Mouse (Mus musculus) intestine, embryonic 16.5 days (tissue): ENCODE data around the gene Zfp948. TPM values are rescaled to one million over a fixed set of nuclear protein-coding genes. Genes with fewer than 3 reads are reported as not detected.

Source experiments
- ATAC-seq: fragments of 200-750 bp; cut with Nextera tagmentation; 2 replicates; pipeline ENCODE4 v1.8.0; 2017; ENCODE audit warnings: moderate TSS enrichment, moderate library complexity
- H3K27ac ChIP-seq: fragments of 300-500 bp; sonication (generic); 2 replicates; pipeline ENCODE4 v1.5.1; 2014; ENCODE audit warnings: mild to moderate bottlenecking, low read length
- H3K27me3 ChIP-seq: fragments of 300-500 bp; sonication (generic); replicated peaks from 2 replicates; pipeline ENCODE4 v1.6.1; 2014; ENCODE audit warnings: low read length, control low read depth, mixed read lengths; ENCODE audit not compliant: control insufficient read depth, insufficient read depth
- H3K36me3 ChIP-seq: fragments of 300-500 bp; sonication (generic); 2 replicates; pipeline ENCODE4 v1.6.1; 2014; ENCODE audit warnings: low read length, control low read depth; ENCODE audit not compliant: control insufficient read depth, insufficient read depth
- H3K4me1 ChIP-seq: fragments of 300-500 bp; sonication (generic); 2 replicates; pipeline ENCODE4 v1.6.1; 2014; ENCODE audit warnings: low read length, control low read depth, mixed read lengths; ENCODE audit not compliant: control insufficient read depth, insufficient read depth
- H3K4me2 ChIP-seq: fragments of 300-500 bp; sonication (generic); 2 replicates; pipeline ENCODE4 v1.6.1; 2014; ENCODE audit warnings: low read depth, low read length, control low read depth
- H3K4me3 ChIP-seq: fragments of 300-500 bp; sonication (generic); 2 replicates; pipeline ENCODE4 v1.5.1; 2014; ENCODE audit warnings: mild to moderate bottlenecking, low read length
- H3K9ac ChIP-seq: fragments of 300-500 bp; sonication (generic); 2 replicates; pipeline ENCODE4 v1.6.1; 2014; ENCODE audit warnings: low read depth, low read length
- H3K9me3 ChIP-seq: fragments of 300-500 bp; sonication (generic); 2 replicates; pipeline ENCODE4 v1.6.1; 2016; ENCODE audit warnings: low read length, control low read depth; ENCODE audit not compliant: control insufficient read depth
- WGBS: fragments of 180-500 bp; shearing (Covaris S2); extraction: QIAGEN DNeasy Blood & Tissue Kit; methylation state at CpG from one replicate; pipeline ENCODE4 v1.1.7; 2014; 5-methylcytosine and 5-hydroxymethylcytosine counted together
- polyA plus RNA-seq: library from polyadenylated mRNA; unstranded; fragments of >200 nt; fragmentation: Nextera tagmentation; extraction: Ambion mirVana; gene quantifications from 2 replicates; pipeline ENCODE4 v1.2.1, GENCODE M21; 2015

Gene Zfp948
- polyA plus RNA-seq, 1 experiment from 2014 or later: 18.2 TPM

DNA sequence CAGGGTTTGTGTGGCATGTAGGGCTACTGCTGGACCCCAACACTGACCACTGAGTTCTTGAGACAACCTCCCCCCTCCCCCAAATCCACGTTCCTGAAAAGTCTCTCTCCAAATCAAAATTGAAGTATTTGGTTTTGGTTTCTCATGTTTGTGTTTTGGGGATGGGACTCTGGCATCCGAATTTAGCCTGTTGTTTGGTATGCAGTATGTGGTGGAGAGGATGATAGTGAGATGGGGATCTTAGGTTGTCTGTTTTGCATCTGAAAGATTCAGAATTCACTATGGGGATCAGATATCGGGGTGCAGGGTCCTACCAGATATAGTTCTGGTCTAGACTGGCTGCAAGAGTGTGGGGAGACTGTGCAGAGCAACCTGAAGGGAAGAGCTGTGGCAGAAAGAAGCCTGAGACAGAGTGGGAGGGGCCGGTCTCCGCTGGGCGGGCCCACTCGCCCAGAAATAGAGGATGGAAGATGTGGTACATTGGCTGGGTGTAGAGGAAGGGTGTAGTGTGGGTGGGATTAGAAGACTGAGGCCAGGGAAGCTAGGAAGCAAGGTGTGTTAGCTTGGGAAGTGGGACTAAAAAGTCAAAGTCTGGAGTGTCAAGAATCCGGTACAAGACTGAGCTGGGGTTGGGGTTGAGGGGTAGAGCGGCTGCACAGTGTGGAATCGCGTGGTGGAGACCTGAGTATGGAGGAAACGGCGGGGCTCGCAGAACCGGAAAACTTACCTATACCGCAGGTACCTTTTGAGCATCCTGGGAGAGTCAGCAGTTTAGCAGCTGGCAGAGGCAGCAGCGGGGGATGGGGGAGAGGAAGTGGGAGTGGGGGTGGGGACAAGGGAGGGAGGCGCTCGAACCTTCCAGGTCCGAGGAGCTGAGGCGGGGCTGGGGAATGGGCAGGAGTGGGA, 31.5 kb upstream of the Zfp948 start, which contains the start of gene Zfp52:
TSS of gene Zfp52 (plus strand) at position 444 of the 906 bp plus-strand sequence.
- Histone ChIP-seq H3K9ac (peak within 1 kb of the TSS; percentile 73), H3K9me3 (no peaks in the 10 kb centered on the region), H3K4me3 (peak within 1 kb of the TSS; percentile 60), H3K4me1 (peaks cover 20% of the 10 kb centered on the region), H3K27me3 (no peaks in the 10 kb centered on the region), H3K27ac (peak within 1 kb of the TSS; percentile 66), H3K4me2 (peak within 1 kb of the TSS; percentile 80), H3K36me3 (no peaks in the 10 kb centered on the region)
- WGBS: 3% methylated on average over 21 of the region's 21 CpGs
- ATAC-seq: peak; percentile 75

DNA sequence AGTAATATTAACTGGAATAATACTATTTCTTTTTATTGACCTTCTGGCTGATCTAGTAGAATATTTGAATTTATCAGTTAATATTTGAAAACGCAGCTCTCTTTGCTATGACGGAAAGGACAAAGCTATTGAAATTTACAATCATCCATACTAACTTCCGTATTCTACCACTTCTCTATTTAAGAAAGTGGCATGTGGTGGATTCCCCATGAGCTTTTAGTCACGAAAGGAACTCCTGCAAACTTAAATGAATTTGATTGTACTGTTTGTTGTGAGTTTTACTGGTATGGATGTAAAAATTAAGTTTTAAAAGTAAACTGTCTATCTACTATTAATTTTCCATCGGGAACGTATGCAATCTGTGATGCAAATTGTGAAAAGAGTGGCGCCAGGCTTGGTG, 30.7 kb upstream of the Zfp948 start:
- Histone ChIP-seq H3K27me3 (no peaks in the 10 kb centered on the region), H3K9me3 (no peaks in the 10 kb centered on the region), H3K4me1 (peaks cover 18% of the 10 kb centered on the region), H3K4me2 (peak overlapping the region; percentile 80), H3K27ac (no peak overlapping the region), H3K4me3 (peak overlapping the region; percentile 60), H3K36me3 (no peaks in the 10 kb centered on the region), H3K9ac (peak overlapping the region; percentile 73)
- no peak for ATAC-seq
- 33% methylated on average over 7 of the region's 7 CpGs for WGBS

DNA sequence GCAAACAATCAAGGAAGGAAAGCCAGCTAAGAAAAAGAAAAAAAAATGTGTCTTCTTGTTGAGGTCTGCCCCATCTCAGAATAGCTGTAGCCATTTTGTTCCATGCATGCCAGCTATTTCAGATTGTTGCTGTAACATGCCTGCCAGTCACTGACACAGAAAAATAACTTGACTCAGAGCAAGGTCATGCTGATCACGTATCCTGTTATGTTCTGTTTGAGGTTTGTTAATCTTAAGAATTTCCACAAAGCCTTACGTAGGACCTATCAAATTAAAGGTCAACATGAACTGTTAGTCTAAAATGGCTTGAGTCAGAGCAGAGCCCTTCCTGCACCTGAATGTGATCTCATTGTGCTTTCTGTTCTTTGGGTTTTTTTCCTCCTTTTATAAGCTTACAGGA, 30.1 kb upstream of the Zfp948 start:
- H3K9me3 ChIP-seq: no peaks in the 10 kb centered on the region

DNA sequence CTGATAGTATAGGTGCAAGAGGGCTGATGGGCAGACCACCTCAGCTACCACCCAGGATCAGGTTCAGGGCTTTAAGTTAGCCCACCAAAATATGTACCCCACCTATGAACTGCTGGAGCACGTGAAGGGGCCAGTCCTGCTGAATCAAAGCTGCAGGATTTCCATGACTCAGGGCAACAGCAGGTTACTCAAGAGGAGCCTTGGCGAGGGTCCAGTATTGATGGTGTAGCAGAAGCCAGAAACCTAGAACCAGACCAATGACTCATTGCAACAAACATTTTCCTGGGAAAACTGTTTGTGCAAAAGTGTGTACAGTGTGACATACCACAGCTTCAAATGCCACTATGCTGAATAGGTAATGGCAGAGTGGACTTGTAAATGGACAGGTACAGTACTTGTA, 9.0 kb upstream of the Zfp948 start:
- Histone ChIP-seq H3K27me3 (no peaks in the 10 kb centered on the region), H3K4me3 (no peak overlapping the region), H3K9me3 (no peaks in the 10 kb centered on the region), H3K36me3 (no peaks in the 10 kb centered on the region; the same call in 1 of the 2 replicates), H3K4me2 (no peak overlapping the region), H3K27ac (no peak overlapping the region), H3K9ac (no peak overlapping the region), H3K4me1 (no peaks in the 10 kb centered on the region)
- no peak for ATAC-seq
- whole genome bisulfite sequencing: 89% methylated on average over 2 of the region's 2 CpGs

More for the DNA sequence above, 30.1 kb upstream of the Zfp948 start:
- H3K27ac ChIP-seq: no peak overlapping the region
- H3K36me3 ChIP-seq: no peaks in the 10 kb centered on the region
- 71% methylated on average over 2 of the region's 2 CpGs for WGBS
- H3K4me2 ChIP-seq: no peak overlapping the region
- no peak for ATAC-seq
- H3K9ac ChIP-seq: no peak overlapping the region
- H3K27me3 ChIP-seq: no peaks in the 10 kb centered on the region
- H3K4me1 ChIP-seq: peaks cover 14% of the 10 kb centered on the region
- H3K4me3 ChIP-seq: no peak overlapping the region

DNA sequence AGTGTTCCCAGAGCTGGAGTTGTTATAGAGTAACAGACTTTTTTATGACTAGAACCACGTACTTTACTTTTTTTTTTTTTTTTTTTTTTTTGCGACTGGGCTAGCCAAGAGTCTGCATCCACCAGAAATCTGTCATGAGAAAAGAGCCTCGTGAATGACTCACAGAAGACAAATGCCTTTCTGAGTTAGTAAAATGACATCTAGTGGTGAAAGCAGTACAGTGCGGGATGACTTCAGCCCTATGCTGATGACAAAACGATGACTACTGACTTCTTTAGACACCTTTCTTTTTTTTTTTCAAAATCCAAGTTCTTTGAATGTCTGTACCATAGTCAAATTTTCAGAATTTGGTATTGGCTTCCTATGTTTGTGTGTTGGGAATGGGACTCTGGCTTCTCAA, 588 bp upstream of the Zfp948 start:
- Histone ChIP-seq H3K9ac (peak overlapping the region; percentile 79), H3K4me3 (peak overlapping the region; percentile 72), H3K27ac (peak overlapping the region; percentile 97), H3K36me3 (no peaks in the 10 kb centered on the region), H3K27me3 (no peaks in the 10 kb centered on the region), H3K4me1 (peaks cover 6% of the 10 kb centered on the region; the same call in 1 of the 2 replicates), H3K9me3 (no peaks in the 10 kb centered on the region), H3K4me2 (peak overlapping the region; percentile 79)
- peak; percentile 72 for ATAC-seq
- 5% methylated on average over 5 of the region's 5 CpGs for WGBS

DNA sequence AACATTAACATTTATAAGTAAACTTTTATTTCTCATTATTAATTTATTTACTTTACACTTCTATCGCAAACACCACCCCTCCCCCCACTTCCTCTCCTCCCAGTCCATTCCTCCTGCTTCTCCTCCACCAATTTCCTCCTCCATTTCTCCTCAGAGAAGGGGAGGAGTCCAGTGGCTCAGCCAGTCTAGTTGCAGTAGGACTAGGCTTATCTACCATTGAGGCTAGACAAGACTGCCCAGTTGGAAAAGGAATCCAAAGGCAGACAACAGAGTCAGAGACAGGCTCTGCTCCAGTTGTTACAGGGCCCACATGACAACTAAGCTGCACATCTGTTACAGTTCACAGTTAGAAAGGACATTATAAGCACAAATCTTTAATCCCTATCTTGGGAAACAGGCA, 888 bp downstream of the Zfp948 start:
- peak overlapping the region; percentile 29 for H3K4me3 ChIP-seq
- peak; percentile 29; the same call in 1 of the 2 replicates for ATAC-seq
- H3K4me1 ChIP-seq: peaks cover 6% of the 10 kb centered on the region; the same call in 1 of the 2 replicates
- H3K4me2 ChIP-seq: peak overlapping the region; percentile 43
- H3K9ac ChIP-seq: no peak overlapping the region
- no peaks in the 10 kb centered on the region for H3K9me3 ChIP-seq
- H3K27me3 ChIP-seq: no peaks in the 10 kb centered on the region
- 28% methylated on average over 1 of the region's 1 CpGs for WGBS
- no peak overlapping the region for H3K27ac ChIP-seq
- no peaks in the 10 kb centered on the region for H3K36me3 ChIP-seq

DNA sequence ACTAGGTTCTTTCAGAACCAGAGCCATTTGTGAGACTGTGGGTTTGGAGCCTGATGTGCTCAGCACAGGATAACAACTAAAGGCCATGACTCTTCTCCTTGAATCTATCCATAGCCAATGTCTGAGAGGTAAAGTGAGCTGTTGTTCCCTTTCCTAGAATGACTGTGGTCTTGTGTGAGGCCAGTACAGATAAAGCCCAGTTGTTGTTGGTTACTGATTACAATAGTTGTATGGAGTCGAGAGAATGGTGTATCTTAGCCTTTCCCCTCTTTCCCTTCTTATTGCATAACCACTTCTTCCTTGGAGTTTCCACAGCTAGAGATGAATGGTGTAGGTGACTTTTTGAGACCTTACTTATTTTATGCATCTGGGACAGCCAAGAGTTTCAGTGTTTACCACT, 12.3 kb downstream of the Zfp948 start:
- Histone ChIP-seq H3K27ac (no peak overlapping the region), H3K4me2 (no peak overlapping the region), H3K4me3 (no peak overlapping the region), H3K9ac (no peak overlapping the region), H3K27me3 (no peaks in the 10 kb centered on the region), H3K9me3 (no peaks in the 10 kb centered on the region), H3K36me3 (peaks cover 12% of the 10 kb centered on the region), H3K4me1 (no peaks in the 10 kb centered on the region)
- WGBS: 76% methylated on average over 1 of the region's 1 CpGs
- peak; percentile 57 for ATAC-seq

DNA sequence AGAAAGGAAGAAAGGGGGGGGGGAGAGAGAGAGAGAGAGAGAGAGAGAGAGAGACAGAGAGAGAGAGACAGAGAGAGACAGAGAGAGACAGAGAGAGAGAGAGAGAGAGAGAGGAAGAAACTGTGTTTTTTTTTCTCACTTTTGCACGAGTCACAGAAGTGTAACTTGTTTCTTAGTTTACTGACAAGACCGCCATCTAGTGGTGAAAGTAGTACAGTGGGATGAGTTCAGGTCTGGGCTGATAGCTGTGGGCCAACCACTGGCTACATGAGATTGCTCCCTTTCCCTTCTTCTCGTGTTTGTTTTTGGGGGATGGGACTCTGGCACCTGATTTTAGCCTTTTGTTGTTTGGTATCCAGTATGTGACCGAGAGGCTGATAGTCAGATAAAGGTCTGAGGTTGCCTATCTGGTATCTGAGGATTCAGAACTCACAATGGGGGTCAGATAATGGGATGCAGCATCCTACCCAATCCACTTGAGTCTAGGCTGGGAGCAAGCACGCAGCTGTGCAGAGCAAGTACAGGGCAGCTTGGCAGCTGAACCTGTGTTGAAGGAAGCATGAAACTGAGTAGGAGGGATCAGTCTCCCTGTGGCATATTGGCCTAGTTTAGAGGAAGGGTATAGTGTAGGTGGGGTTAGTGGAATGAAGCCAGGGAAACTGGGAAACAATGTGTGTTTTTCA, 12.8 kb downstream of the Zfp948 start:
- H3K36me3 ChIP-seq: peaks cover 13% of the 10 kb centered on the region
- no peak overlapping the region for H3K4me3 ChIP-seq
- ATAC-seq: peak; percentile 89
- H3K4me1 ChIP-seq: no peaks in the 10 kb centered on the region
- no peak overlapping the region for H3K27ac ChIP-seq
- 28% methylated on average over 5 of the region's 5 CpGs for WGBS
- H3K27me3 ChIP-seq: no peaks in the 10 kb centered on the region
- H3K9me3 ChIP-seq: no peaks in the 10 kb centered on the region
- H3K4me2 ChIP-seq: no peak overlapping the region
- no peak overlapping the region for H3K9ac ChIP-seq

DNA sequence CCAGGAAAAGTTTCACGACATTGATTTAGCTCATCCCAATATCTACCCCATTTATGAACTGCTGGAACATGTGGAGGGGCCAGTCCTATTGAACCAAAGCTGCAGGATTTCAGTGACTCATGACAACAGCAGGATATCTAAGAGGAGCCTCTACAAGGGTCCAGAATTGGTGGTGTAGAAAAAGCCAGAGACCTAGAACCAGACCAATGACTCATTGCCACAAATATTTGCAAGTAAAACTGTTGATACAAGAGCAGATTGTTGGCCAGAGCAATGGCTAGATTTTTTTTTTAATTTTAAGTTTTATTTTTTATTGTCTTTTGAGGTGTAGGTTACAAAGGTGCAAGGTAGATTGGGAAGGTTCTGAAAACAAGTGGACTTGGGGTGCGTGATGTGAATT, 18.7 kb downstream of the Zfp948 start:
- Histone ChIP-seq H3K9ac (no peak overlapping the region), H3K4me3 (no peak overlapping the region), H3K27me3 (no peaks in the 10 kb centered on the region), H3K4me2 (no peak overlapping the region), H3K9me3 (0 out of 2 replicates have a peak, but pooled peaks cover 9% of the 10 kb centered on the region), H3K27ac (no peak overlapping the region), H3K4me1 (no peaks in the 10 kb centered on the region), H3K36me3 (peaks cover 24% of the 10 kb centered on the region)
- ATAC-seq: no peak
- WGBS: 96% methylated on average over 2 of the region's 2 CpGs
